Mouse (Mus musculus): ENCODE measurements around the gene Pctp. TPM values are rescaled to one million over a fixed set of nuclear protein-coding genes. Genes with fewer than 3 reads are reported as not detected.

Gene Pctp
- polyA plus RNA-seq, 1 experiment from 2014 or later, result 12.1 TPM

DNA sequence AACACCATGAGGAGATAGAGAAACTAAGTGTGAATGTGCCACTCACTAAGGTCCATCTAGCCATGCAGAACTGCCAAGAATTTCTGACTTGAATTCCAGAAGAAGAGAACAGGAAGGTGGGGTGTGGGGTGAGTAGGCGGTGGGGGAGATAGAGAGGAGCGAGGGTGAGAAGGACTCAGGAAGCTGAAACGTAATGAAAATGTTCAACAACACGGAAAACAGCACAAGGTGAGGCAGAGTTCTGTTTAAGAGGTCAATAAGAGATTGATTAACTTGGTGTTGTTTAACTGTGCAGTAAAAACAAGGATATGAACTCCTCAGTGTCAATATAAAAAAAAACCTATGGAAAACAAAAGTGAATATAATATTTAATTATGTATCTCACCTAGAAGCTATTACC lies 3.4 kb upstream of the Pctp start:
- Histone ChIP-seq H3K27ac (no peak overlapping the region), H3K36me3 (no peaks in the 10 kb centered on the region), H3K27me3 (no peaks in the 10 kb centered on the region), H3K9ac (no peak overlapping the region), H3K9me3 (replicated peaks) (no peaks in the 10 kb centered on the region), H3K4me3 (replicated peaks) (no peak overlapping the region), H3K4me1 (peaks cover 16% of the 10 kb centered on the region), H3K4me2 (no peak overlapping the region)
- no peak for ATAC-seq (replicated peaks; ENCODE audit: low FRiP score)
- WGBS, result 26% methylated on average over 4 of the region's 4 CpGs

DNA sequence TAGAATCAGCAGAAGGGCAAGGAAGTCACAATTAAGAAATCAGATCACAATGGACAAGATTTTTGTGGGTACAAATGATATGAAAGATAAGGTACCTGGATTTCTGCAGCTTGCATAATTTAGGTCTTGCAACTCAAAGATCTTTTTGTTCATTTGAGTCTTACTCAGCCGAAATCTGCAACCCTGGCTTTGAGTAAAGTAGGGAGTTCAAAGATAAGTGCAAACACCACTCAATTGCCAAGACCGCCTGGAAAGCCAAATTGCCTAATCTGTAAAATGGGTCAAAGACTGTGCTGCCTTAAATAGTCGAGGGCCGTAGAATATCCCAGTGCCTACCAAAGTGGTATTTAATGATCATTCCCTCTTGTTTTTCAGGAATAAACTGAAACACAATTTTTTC lies 692 bp upstream of the Pctp start:
- peak overlapping the region; percentile 84; the same call in 1 of the 2 replicates for H3K4me2 ChIP-seq
- H3K9me3 ChIP-seq (replicated peaks), result no peaks in the 10 kb centered on the region
- H3K4me1 ChIP-seq, result peaks cover 16% of the 10 kb centered on the region
- 92% methylated on average over 4 of the region's 4 CpGs for WGBS
- ATAC-seq (replicated peaks; ENCODE audit: low FRiP score), result no peak
- H3K4me3 ChIP-seq (replicated peaks), result peak overlapping the region; percentile 54; the same call in 1 of the 2 replicates
- no peaks in the 10 kb centered on the region for H3K27me3 ChIP-seq
- H3K36me3 ChIP-seq, result no peaks in the 10 kb centered on the region
- H3K27ac ChIP-seq, result no peak overlapping the region
- no peak overlapping the region for H3K9ac ChIP-seq

DNA sequence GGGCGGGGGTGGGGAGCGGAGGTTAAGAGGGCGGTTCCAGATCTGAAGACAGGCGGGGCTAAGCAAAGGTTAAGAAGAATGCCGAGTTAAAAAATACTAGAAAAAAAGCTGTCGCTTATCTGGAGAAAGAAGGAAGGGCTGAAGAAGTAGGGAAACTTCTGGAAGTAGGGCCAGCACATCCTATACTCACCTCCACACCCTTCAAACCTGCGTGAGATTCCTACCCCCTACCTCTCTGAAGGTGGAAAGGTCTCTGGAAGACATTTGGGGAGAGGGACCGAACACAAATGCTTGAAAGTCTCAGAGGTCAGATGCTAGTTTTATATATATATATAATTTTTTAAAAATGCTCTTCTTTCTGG lies 274 bp upstream of the Pctp start:
- no peaks in the 10 kb centered on the region for H3K36me3 ChIP-seq
- H3K27ac ChIP-seq, result peak overlapping the region; percentile 76; the same call in 1 of the 2 replicates
- WGBS, result 14% methylated on average over 8 of the region's 8 CpGs
- H3K4me2 ChIP-seq, result peak overlapping the region; percentile 84
- ATAC-seq (replicated peaks; ENCODE audit: low FRiP score), result no peak
- no peaks in the 10 kb centered on the region for H3K9me3 ChIP-seq (replicated peaks)
- peak overlapping the region; percentile 64; the same call in 1 of the 2 replicates for H3K9ac ChIP-seq
- peaks cover 14% of the 10 kb centered on the region for H3K4me1 ChIP-seq
- H3K27me3 ChIP-seq, result no peaks in the 10 kb centered on the region
- peak overlapping the region; percentile 54 for H3K4me3 ChIP-seq (replicated peaks)

DNA sequence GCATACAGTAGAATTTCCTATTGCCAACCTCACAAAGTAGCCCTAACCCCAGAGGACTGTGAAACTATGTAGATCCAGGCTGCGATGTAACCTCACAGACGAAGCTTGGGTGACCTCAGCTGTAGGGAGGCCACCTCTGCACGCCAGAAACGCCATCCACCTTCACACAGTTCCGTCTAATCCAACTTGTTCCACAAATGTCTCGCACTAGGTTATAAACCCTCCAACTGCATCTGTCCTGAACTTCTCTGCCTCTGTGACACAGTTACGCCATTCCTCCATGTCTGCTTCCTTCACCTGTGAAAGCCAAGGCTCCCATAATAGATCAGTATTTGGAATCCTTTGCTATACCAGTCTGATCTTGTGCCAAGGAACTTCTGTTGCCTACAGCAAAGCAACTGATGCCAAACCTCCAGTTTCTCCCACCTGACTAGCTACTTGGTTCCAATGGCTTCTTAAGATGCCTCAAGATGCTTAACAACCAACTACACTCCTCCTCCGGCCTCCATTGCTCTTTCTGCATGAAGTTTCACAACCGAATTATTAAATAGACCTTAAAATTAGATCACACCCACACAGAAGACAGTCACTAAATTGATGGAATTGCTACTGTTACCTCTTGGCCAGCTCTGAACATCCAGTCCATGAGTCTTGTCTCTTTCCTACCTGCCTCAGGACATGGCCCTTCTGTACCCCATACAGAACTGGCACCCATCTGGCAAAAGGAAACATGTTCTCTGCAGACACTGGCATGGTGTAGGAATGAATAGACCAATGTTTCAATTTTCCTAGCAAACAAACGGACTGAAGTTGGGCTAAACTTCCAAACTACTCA lies 1.1 kb downstream of the Pctp start:
- no peaks in the 10 kb centered on the region for H3K27me3 ChIP-seq
- WGBS, result 81% methylated on average over 10 of the region's 10 CpGs
- H3K4me3 ChIP-seq (replicated peaks), result peak overlapping the region; percentile 54
- ATAC-seq (replicated peaks; ENCODE audit: low FRiP score), result no peak
- H3K9me3 ChIP-seq (replicated peaks), result no peaks in the 10 kb centered on the region
- peak overlapping the region; percentile 84 for H3K4me2 ChIP-seq
- H3K27ac ChIP-seq, result peak overlapping the region; percentile 90
- 0 out of 2 replicates have a peak overlapping the region, but pooled peaks have one; percentile 64 for H3K9ac ChIP-seq
- no peaks in the 10 kb centered on the region for H3K36me3 ChIP-seq
- H3K4me1 ChIP-seq, result peaks cover 13% of the 10 kb centered on the region

DNA sequence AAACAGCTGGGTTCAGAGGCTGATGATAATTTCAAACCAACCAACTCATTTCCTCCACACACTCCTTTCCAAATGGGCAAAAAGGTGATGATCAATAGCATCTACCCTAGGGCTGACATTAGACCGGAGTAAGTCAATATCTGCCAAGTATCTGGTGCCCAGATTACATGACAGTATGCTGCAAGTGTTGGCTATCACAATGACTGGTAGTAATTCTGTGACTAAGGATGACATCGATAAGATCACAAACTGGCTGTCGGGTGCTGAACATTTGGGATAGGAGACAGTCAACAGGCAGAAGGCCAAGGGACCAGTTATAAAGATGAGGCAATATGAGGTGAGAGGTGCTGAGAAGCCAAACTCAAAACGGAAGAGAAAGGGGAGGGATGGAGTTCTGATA lies 2.0 kb downstream of the Pctp start:
- Histone ChIP-seq H3K4me2 (no peak overlapping the region), H3K4me3 (replicated peaks) (no peak overlapping the region), H3K36me3 (no peaks in the 10 kb centered on the region), H3K27ac (no peak overlapping the region), H3K27me3 (no peaks in the 10 kb centered on the region), H3K9me3 (replicated peaks) (no peaks in the 10 kb centered on the region), H3K4me1 (peaks cover 10% of the 10 kb centered on the region), H3K9ac (no peak overlapping the region)
- no peak for ATAC-seq (replicated peaks; ENCODE audit: low FRiP score)
- WGBS, result 85% methylated on average over 4 of the region's 4 CpGs

DNA sequence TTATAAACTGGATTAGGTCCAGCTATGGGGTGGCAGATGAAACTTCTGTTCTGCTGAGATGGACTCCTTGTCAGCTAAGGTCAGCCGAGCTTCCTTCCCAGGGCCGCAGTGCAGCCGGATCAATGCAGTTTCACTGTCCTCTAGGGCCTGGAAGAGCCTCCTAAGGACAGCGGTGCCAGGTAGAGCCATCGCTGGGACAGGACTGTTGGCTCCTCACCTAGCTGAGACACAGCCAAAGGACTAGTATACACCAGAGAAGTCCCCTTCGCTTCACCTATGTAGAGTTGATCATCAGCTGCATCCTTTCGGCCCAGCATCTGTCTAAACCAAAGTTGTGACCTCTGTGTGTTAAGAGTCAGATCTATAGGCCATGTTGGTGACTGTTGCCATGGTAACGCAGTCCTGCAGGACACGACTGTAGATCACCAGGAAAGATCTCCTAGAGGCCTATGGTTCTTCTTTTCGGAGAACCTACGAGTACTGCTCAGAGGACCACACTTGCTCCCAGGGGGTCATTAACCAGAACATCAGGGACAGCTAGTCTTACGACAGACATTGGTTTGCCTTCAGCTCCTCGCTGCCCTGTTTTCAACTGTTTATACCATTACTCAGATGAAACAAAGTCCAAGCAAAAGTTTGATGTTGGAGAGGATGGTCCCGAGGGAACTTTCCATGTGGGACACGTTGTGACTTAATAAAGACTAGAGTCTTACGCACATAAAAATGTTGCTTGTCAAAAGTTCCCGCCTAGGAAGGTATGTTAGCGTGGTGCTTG lies 3.5 kb downstream of the Pctp start:
- ATAC-seq (replicated peaks; ENCODE audit: low FRiP score), result no peak
- 91% methylated on average over 18 of the region's 18 CpGs for WGBS
- no peaks in the 10 kb centered on the region for H3K27me3 ChIP-seq
- H3K9ac ChIP-seq, result no peak overlapping the region
- H3K36me3 ChIP-seq, result no peaks in the 10 kb centered on the region
- no peak overlapping the region for H3K4me3 ChIP-seq (replicated peaks)
- H3K4me1 ChIP-seq, result peaks cover 15% of the 10 kb centered on the region
- H3K9me3 ChIP-seq (replicated peaks), result no peaks in the 10 kb centered on the region
- H3K27ac ChIP-seq, result no peak overlapping the region
- H3K4me2 ChIP-seq, result no peak overlapping the region

DNA sequence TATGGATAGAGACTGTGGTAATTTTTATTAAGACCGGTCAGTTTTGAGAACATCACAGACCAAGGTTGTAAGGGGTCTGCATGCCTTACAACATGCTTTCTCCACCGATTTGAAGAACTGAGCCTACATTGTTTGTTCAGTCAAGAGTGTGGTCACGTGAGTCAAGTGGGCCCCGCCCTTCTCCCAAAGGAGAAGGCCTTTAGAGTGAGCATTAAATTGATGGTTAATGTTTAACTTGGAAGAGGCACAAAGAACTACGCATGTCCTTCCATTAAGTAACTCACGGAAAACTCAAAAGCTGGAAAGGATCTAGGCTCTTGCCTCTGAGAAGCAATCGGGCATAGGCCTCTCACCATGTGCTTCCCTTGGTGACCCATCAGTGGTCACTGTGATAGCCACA lies 5.8 kb downstream of the Pctp start:
- no peak overlapping the region for H3K4me2 ChIP-seq
- no peak overlapping the region for H3K27ac ChIP-seq
- WGBS, result 75% methylated on average over 7 of the region's 7 CpGs
- no peaks in the 10 kb centered on the region for H3K9me3 ChIP-seq (replicated peaks)
- no peak overlapping the region for H3K4me3 ChIP-seq (replicated peaks)
- H3K27me3 ChIP-seq, result no peaks in the 10 kb centered on the region
- no peak overlapping the region for H3K9ac ChIP-seq
- no peak for ATAC-seq (replicated peaks; ENCODE audit: low FRiP score)
- H3K36me3 ChIP-seq, result no peaks in the 10 kb centered on the region
- H3K4me1 ChIP-seq, result peaks cover 7% of the 10 kb centered on the region

DNA sequence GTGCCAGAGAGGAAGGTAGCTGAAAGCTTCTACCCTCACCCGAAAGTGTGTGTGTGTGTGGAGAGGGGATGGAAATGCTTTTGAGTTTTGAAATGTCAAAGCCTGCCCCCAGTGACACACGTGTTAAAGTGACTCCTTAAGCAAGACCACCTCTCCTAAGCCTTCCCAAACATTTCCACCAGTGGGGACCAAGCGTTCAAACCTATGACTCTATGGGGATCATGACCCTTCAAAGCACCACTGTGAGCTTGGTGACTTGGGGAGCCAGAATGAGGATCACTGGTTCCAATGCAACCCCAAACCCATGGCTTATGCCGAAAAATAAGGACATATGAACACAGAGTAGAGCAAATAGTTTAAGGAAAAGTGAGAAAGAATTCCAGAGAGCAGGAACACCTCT lies 6.3 kb downstream of the Pctp start:
- H3K27ac ChIP-seq, result no peak overlapping the region
- 86% methylated on average over 4 of the region's 4 CpGs for WGBS
- H3K4me3 ChIP-seq (replicated peaks), result no peak overlapping the region
- 0 out of 2 replicates have a peak, but pooled peaks cover 5% of the 10 kb centered on the region for H3K4me1 ChIP-seq
- no peak overlapping the region for H3K4me2 ChIP-seq
- H3K27me3 ChIP-seq, result no peaks in the 10 kb centered on the region
- H3K9me3 ChIP-seq (replicated peaks), result no peaks in the 10 kb centered on the region
- ATAC-seq (replicated peaks; ENCODE audit: low FRiP score), result no peak
- H3K36me3 ChIP-seq, result no peaks in the 10 kb centered on the region
- no peak overlapping the region for H3K9ac ChIP-seq

DNA sequence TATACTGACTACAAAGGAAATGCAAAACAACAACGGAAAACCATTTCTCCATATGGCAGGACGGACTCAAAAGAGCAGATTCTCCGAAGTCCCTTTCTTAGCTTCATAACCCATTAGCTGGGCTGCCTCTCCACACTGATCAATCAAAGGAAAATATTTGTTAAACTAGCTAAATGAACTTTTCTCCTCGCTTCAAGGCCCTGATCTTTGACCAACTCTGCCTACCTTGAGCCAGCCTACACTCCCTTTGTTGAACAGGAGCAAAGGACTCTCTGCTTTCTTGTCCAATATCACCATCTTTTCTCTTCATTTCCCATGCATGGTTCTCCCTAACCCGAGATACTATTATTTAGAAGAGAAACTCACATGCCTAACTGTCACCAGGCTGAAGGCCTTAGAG lies 7.1 kb downstream of the Pctp start:
- Histone ChIP-seq H3K4me3 (replicated peaks) (no peak overlapping the region), H3K4me2 (no peak overlapping the region), H3K36me3 (no peaks in the 10 kb centered on the region), H3K27ac (no peak overlapping the region), H3K9ac (no peak overlapping the region), H3K27me3 (no peaks in the 10 kb centered on the region), H3K9me3 (replicated peaks) (no peaks in the 10 kb centered on the region), H3K4me1 (0 out of 2 replicates have a peak, but pooled peaks cover 5% of the 10 kb centered on the region)
- ATAC-seq (replicated peaks; ENCODE audit: low FRiP score), result no peak
- WGBS, result 87% methylated on average over 5 of the region's 5 CpGs

DNA sequence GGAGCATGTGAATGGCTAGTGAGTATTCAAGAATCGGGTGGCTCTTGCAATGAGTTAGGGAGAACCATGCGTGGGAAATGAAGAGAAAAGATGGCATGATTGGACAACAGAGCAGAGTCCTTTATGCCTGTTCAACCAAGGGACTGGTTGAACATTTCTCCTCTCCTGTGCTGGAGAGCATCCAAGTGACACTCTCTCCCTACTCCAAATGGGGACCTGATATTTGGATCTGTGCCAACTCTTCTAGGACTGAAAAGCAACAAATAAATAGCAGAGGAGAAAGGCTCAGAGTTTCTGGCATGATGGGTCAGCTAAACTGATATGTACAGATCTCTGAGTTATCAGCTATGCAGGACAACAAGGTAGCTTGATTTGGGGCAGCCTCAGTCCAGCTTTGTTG lies 8.0 kb downstream of the Pctp start:
- H3K4me2 ChIP-seq, result no peak overlapping the region
- H3K9me3 ChIP-seq (replicated peaks), result no peaks in the 10 kb centered on the region
- H3K36me3 ChIP-seq, result no peaks in the 10 kb centered on the region
- 83% methylated on average over 2 of the region's 2 CpGs for WGBS
- H3K4me3 ChIP-seq (replicated peaks), result no peak overlapping the region
- H3K4me1 ChIP-seq, result 0 out of 2 replicates have a peak, but pooled peaks cover 5% of the 10 kb centered on the region
- no peak overlapping the region for H3K27ac ChIP-seq
- H3K27me3 ChIP-seq, result no peaks in the 10 kb centered on the region
- no peak overlapping the region for H3K9ac ChIP-seq
- no peak for ATAC-seq (replicated peaks; ENCODE audit: low FRiP score)

DNA sequence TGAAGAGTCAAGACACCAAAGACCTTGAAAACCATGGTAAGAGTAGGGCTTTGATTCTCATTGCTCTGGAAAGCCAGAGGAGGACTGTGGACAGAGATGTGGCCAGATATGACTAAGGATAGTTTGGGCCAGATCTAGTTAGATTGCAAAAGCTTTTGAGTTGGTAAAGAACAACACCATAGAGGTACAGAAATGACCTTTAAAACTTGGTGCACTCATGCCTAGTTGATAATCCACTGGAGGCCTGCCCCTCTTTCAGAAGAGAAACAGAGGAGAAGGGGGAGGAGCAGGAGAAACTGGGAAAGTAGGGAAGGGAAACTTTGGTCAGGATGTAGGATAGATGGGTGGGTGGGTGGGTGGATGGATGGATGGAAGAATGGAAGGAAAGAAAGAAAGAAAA lies 11.0 kb downstream of the Pctp start:
- no peaks in the 10 kb centered on the region for H3K27me3 ChIP-seq
- H3K4me1 ChIP-seq, result 0 out of 2 replicates have a peak, but pooled peaks cover 5% of the 10 kb centered on the region
- H3K36me3 ChIP-seq, result no peaks in the 10 kb centered on the region
- H3K9ac ChIP-seq, result no peak overlapping the region
- no peaks in the 10 kb centered on the region for H3K9me3 ChIP-seq (replicated peaks)
- no peak overlapping the region for H3K27ac ChIP-seq
- no peak overlapping the region for H3K4me3 ChIP-seq (replicated peaks)
- no peak for ATAC-seq (replicated peaks; ENCODE audit: low FRiP score)
- H3K4me2 ChIP-seq, result no peak overlapping the region

DNA sequence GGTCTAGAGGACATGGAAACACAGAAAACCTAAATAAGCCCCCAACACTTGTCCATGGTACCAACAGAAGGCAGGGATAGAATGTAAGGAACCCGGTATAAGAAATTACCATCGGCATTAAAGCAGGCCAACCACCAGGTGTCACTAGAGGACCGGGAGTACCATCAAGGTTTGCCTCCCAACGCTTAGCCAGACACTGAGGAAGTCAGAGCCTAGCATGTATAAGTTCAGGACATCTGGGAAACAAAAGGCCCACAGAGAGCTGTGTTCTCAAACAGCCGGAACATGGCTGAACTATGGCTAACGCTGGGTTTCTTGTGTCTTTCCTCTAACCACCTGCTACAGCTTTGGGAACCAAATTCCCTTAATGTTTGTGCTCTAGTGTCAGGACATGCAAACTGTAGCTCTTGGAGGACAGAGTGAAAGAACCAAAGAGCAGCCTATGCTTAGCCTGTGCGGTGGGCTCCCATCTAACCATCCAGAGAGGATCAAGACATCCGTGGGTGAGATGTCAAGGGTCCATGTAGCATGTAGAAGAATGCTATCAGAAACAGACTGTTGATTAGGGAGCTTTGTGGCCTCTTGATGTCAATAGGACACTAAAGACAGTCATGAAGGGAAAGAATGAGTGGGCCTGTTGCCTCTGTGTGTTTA lies 13.6 kb downstream of the Pctp start:
- Histone ChIP-seq H3K9me3 (replicated peaks) (no peaks in the 10 kb centered on the region), H3K4me1 (peaks cover 12% of the 10 kb centered on the region), H3K4me3 (replicated peaks) (no peak overlapping the region), H3K36me3 (peaks cover 3% of the 10 kb centered on the region; the same call in 1 of the 2 replicates), H3K27ac (no peak overlapping the region), H3K4me2 (no peak overlapping the region), H3K9ac (no peak overlapping the region), H3K27me3 (no peaks in the 10 kb centered on the region)
- 0 out of 2 replicates have a peak, but pooled peaks have one; percentile 47 for ATAC-seq (replicated peaks; ENCODE audit: low FRiP score)
- WGBS, result 24% methylated on average over 8 of the region's 8 CpGs

Measured in kidney, embryonic 15.5 days (tissue).